19 mouse cellular contexts compared by ENCODE assay signal in the genomic region with DNA sequence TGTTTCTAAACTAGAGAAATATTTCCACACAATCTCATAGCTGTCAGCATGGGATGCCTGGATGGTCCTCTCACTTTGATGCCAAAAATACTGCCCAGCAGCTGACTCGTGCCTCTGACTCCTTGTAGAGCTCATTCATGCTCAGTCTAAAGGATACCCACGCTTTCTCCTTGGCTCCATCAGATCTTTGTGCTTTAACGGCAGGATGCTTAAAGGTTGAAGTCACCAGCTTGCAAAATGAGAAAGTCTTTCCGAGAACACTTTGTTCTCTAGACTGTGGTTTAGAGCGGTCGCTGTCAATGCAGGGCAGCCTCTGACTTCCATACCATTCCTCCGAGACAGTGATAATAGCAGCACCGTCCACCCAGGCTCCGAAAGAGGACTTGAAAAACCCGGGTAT.
A peak's percentile ranks its signal among the peaks of the same experiment; 100 is the strongest.
DNase-seq lines count a peak whose midpoint lies in the region; ATAC-seq and TF ChIP-seq lines count a peak whose summit lies in the region.
"Had no signal": no experiment of that assay in that cellular context is flagged by ENCODE, and none has a peak within 500 bp of the region (broad histone marks: within the 10 kb centered on the region; RNA-seq: fewer than 3 reads in every experiment).

No protein-coding gene starts in this region.

- ATAC-seq in heart, embryonic 12.5 days (ENCODE audit: insufficient number of reproducible peaks, low FRiP score): no peak
- ATAC-seq in Patski: peak; percentile 70
- no peak for ATAC-seq in forebrain, embryonic 15.5 days (replicated peaks)
- ATAC-seq: forebrain, embryonic 16.5 days had no signal

- H3K36me3 ChIP-seq in heart, embryonic 12.5 days: peaks cover 22% of the 10 kb centered on the region
- no peaks in the 10 kb centered on the region for H3K36me3 ChIP-seq in forebrain, embryonic 15.5 days
- H3K36me3 ChIP-seq: neural tube, embryonic 15.5 days had no signal

- H3K9me3 ChIP-seq in heart, embryonic 12.5 days (replicated peaks): no peaks in the 10 kb centered on the region
- no peaks in the 10 kb centered on the region for H3K9me3 ChIP-seq in forebrain, embryonic 15.5 days
- H3K9me3 ChIP-seq: limb, embryonic 13.5 days; midbrain, embryonic 10.5 days; neural tube, embryonic 15.5 days had no signal

- peak; percentile 55 to 63 for DNase-seq in adrenal gland, adult (ENCODE audit: inconsistent age in 2 of 2, low spot score in 1 of 2)
- no peak for DNase-seq in adrenal gland, postnatal 14 days
- no peak for DNase-seq in heart, postnatal 10 days
- DNase-seq in Patski (ENCODE audit: low read depth, low spot score): peak; percentile 43
- DNase-seq in lung, postnatal 25 days (ENCODE audit: low spot score): peak; percentile 32
- DNase-seq in layer of hippocampus, postnatal 10 days (ENCODE audit: low spot score in 2 of 2): no peak
- DNase-seq: adrenal gland, postnatal 36 days; cerebellum, postnatal 10 days; kidney, adult 8-10 months; kidney, postnatal 25 days; right cerebral cortex, postnatal 25 days; thymus, postnatal 36 days had no signal

- H3K27me3 ChIP-seq in heart, embryonic 12.5 days (replicated peaks): no peaks in the 10 kb centered on the region
- H3K27me3 ChIP-seq in Patski: no peaks in the 10 kb centered on the region
- H3K27me3 ChIP-seq in forebrain, embryonic 15.5 days: no peaks in the 10 kb centered on the region
- H3K27me3 ChIP-seq: limb, embryonic 13.5 days; neural tube, embryonic 15.5 days had no signal

- POLR2A ChIA-PET in Patski (lab: Charles Lee): interaction anchor here (0.6 kb wide), 1 partner anchor 29 kb away, joined by 3 read pairs; no protein-coding TSS in a partner anchor

- H3K27ac ChIP-seq in heart, embryonic 12.5 days (ENCODE audit: poor library complexity, severe bottlenecking): peak overlapping the region; percentile 70
- no peak overlapping the region for H3K27ac ChIP-seq in forebrain, embryonic 15.5 days (replicated peaks)
- H3K27ac ChIP-seq: limb, embryonic 13.5 days; liver, embryonic 14.5 days; midbrain, embryonic 10.5 days; neural tube, embryonic 15.5 days had no signal

- in situ Hi-C loops in Patski (cut with MboI; ENCODE audit: low pct_unique_long_range_greater_than_20kb): no loop called here

- WGBS in heart, embryonic 12.5 days: 18% methylated on average over 10 of the region's 10 CpGs
- WGBS in forebrain, embryonic 15.5 days: 73% methylated on average over 10 of the region's 10 CpGs

- no peak overlapping the region for H3K4me3 ChIP-seq in heart, embryonic 12.5 days
- no peak overlapping the region for H3K4me3 ChIP-seq in forebrain, embryonic 15.5 days
- H3K4me3 ChIP-seq: limb, embryonic 13.5 days; midbrain, embryonic 10.5 days; neural tube, embryonic 15.5 days had no signal

- TF ChIP-seq CTCF in Patski (IDR thresholded peaks at IDR 0.05): no peak

- CTCF ChIA-PET in Patski (lab: Charles Lee): interaction anchor here (1.0 to 1.4 kb wide), 3 partner anchors 12 to 21 kb away, joined by 3 read pairs; no protein-coding TSS in a partner anchor

- peak overlapping the region; percentile 35; the same call in 1 of the 2 replicates for H3K9ac ChIP-seq in heart, embryonic 12.5 days
- no peak overlapping the region for H3K9ac ChIP-seq in forebrain, embryonic 15.5 days (replicated peaks)
- H3K9ac ChIP-seq: limb, embryonic 13.5 days; liver, embryonic 14.5 days; neural tube, embryonic 15.5 days had no signal

- peaks cover 75% of the 10 kb centered on the region for H3K4me1 ChIP-seq in heart, embryonic 12.5 days (replicated peaks)
- H3K4me1 ChIP-seq in forebrain, embryonic 15.5 days: no peaks in the 10 kb centered on the region

- intact Hi-C loops in heart, postnatal 10 days (cut with DNase I): no loop called here

- H3K4me2 ChIP-seq in heart, embryonic 12.5 days: peak overlapping the region; percentile 40
- no peak overlapping the region for H3K4me2 ChIP-seq in forebrain, embryonic 15.5 days (replicated peaks)
- H3K4me2 ChIP-seq: limb, embryonic 13.5 days; neural tube, embryonic 15.5 days had no signal

Comparison
In these comparisons a context has a peak if more than half of its experiments do, and no peak if none do; other contexts are left out.
1. DNase-seq: peak in adrenal gland, adult (2 of 2), Patski (single experiment) and lung, postnatal 25 days (single experiment); none in adrenal gland, postnatal 14 days (single experiment), heart, postnatal 10 days (0 of 2) and layer of hippocampus, postnatal 10 days (0 of 2).